In genomic region chr11:72393669-72394068, GRCm38 (mm10) we compare ENCODE assay signal across 12 mouse cellular contexts. TPM values are rescaled to one million over a fixed set of nuclear protein-coding genes. Genes with fewer than 3 reads are reported as not detected.
DNase-seq lines count a peak whose midpoint lies in the region; ATAC-seq lines count a peak whose summit lies in the region.
"Had no signal": no experiment of that assay in that cellular context is flagged by ENCODE, and none has a peak within 500 bp of the region (broad histone marks: within the 10 kb centered on the region; RNA-seq: fewer than 3 reads in every experiment).

No protein-coding gene starts in this region.

- H3K9ac ChIP-seq in forebrain, embryonic 16.5 days (replicated peaks; ENCODE audit: low read depth, low read length) = no peak overlapping the region
- no peak overlapping the region for H3K9ac ChIP-seq in forebrain, embryonic 12.5 days
- no peak overlapping the region for H3K9ac ChIP-seq in embryonic facial prominence, embryonic 15.5 days
- no peak overlapping the region for H3K9ac ChIP-seq in lung, embryonic 15.5 days
- H3K9ac ChIP-seq: embryonic facial prominence, embryonic 12.5 days; hindbrain, embryonic 13.5 days had no signal

- intact Hi-C loops in left cerebral cortex, postnatal 4 days (cut with DNase I) = no loop called here

- no peaks in the 10 kb centered on the region for H3K9me3 ChIP-seq in forebrain, embryonic 16.5 days (ENCODE audit: control insufficient read depth, low read length)
- H3K9me3 ChIP-seq in forebrain, embryonic 12.5 days = no peaks in the 10 kb centered on the region
- H3K9me3 ChIP-seq in embryonic facial prominence, embryonic 15.5 days (replicated peaks) = no peaks in the 10 kb centered on the region
- no peaks in the 10 kb centered on the region for H3K9me3 ChIP-seq in lung, embryonic 15.5 days
- H3K9me3 ChIP-seq: embryonic facial prominence, embryonic 12.5 days; hindbrain, embryonic 13.5 days had no signal

- no peak overlapping the region for H3K4me3 ChIP-seq in forebrain, embryonic 16.5 days (replicated peaks; ENCODE audit: low read length)
- no peak overlapping the region for H3K4me3 ChIP-seq in forebrain, embryonic 12.5 days (replicated peaks)
- H3K4me3 ChIP-seq in embryonic facial prominence, embryonic 15.5 days (replicated peaks) = no peak overlapping the region
- H3K4me3 ChIP-seq in lung, embryonic 15.5 days = no peak overlapping the region
- H3K4me3 ChIP-seq: embryonic facial prominence, embryonic 12.5 days; hindbrain, embryonic 13.5 days; left cerebral cortex, adult 2 months had no signal

- no peak overlapping the region for H3K4me2 ChIP-seq in forebrain, embryonic 16.5 days (ENCODE audit: low read length)
- no peak overlapping the region for H3K4me2 ChIP-seq in forebrain, embryonic 12.5 days
- H3K4me2 ChIP-seq in embryonic facial prominence, embryonic 15.5 days (replicated peaks) = 0 out of 2 replicates have a peak overlapping the region, but pooled peaks have one; percentile 5
- no peak overlapping the region for H3K4me2 ChIP-seq in lung, embryonic 15.5 days
- H3K4me2 ChIP-seq: embryonic facial prominence, embryonic 12.5 days; hindbrain, embryonic 13.5 days had no signal

- no peak overlapping the region for H3K27ac ChIP-seq in forebrain, embryonic 16.5 days (ENCODE audit: low read length)
- H3K27ac ChIP-seq in forebrain, embryonic 12.5 days = no peak overlapping the region
- 0 out of 2 replicates have a peak overlapping the region, but pooled peaks have one; percentile 24 for H3K27ac ChIP-seq in embryonic facial prominence, embryonic 15.5 days (replicated peaks)
- H3K27ac ChIP-seq in lung, embryonic 15.5 days = peak overlapping the region; percentile 89
- H3K27ac ChIP-seq: embryonic facial prominence, embryonic 12.5 days; hindbrain, embryonic 13.5 days; left cerebral cortex, adult 2 months had no signal

- H3K4me1 ChIP-seq in forebrain, embryonic 16.5 days (replicated peaks; ENCODE audit: control insufficient read depth, insufficient read depth, low read length) = peaks cover 5% of the 10 kb centered on the region; the same call in 1 of the 2 replicates
- no peaks in the 10 kb centered on the region; the same call in 1 of the 2 replicates for H3K4me1 ChIP-seq in forebrain, embryonic 12.5 days
- H3K4me1 ChIP-seq in embryonic facial prominence, embryonic 15.5 days = peaks cover 59% of the 10 kb centered on the region
- peaks cover 76% of the 10 kb centered on the region for H3K4me1 ChIP-seq in lung, embryonic 15.5 days

- peak; percentile 45; the same call in 1 of the 2 replicates for ATAC-seq in forebrain, embryonic 16.5 days
- no peak for ATAC-seq in forebrain, embryonic 12.5 days (ENCODE audit: low FRiP score)
- ATAC-seq in embryonic facial prominence, embryonic 15.5 days (ENCODE audit: insufficient number of reproducible peaks, low FRiP score, low TSS enrichment, low read depth) = peak; percentile 37; the same call in 1 of the 2 replicates
- ATAC-seq in lung, embryonic 15.5 days (ENCODE audit: borderline replicate concordance, extremely low read depth, low FRiP score, low TSS enrichment) = peak; percentile 5; the same call in 1 of the 2 replicates
- no peak for ATAC-seq in megakaryocyte progenitor cell, adult 5-6 weeks (replicated peaks; ENCODE audit: poor library complexity)

- H3K36me3 ChIP-seq in forebrain, embryonic 16.5 days (ENCODE audit: control insufficient read depth, insufficient read depth) = no peaks in the 10 kb centered on the region
- no peaks in the 10 kb centered on the region for H3K36me3 ChIP-seq in forebrain, embryonic 12.5 days (replicated peaks)
- no peaks in the 10 kb centered on the region for H3K36me3 ChIP-seq in embryonic facial prominence, embryonic 15.5 days
- H3K36me3 ChIP-seq in lung, embryonic 15.5 days = peaks cover 28% of the 10 kb centered on the region
- H3K36me3 ChIP-seq: embryonic facial prominence, embryonic 12.5 days; hindbrain, embryonic 13.5 days had no signal

- no peaks in the 10 kb centered on the region for H3K27me3 ChIP-seq in forebrain, embryonic 16.5 days (replicated peaks; ENCODE audit: control insufficient read depth, insufficient read depth, low read length)
- no peaks in the 10 kb centered on the region for H3K27me3 ChIP-seq in forebrain, embryonic 12.5 days
- no peaks in the 10 kb centered on the region for H3K27me3 ChIP-seq in embryonic facial prominence, embryonic 15.5 days
- no peaks in the 10 kb centered on the region for H3K27me3 ChIP-seq in lung, embryonic 15.5 days
- H3K27me3 ChIP-seq: embryonic facial prominence, embryonic 12.5 days; hindbrain, embryonic 13.5 days had no signal

- WGBS in forebrain, embryonic 16.5 days = 21% methylated on average over 5 of the region's 5 CpGs
- WGBS in forebrain, embryonic 12.5 days = 60% methylated on average over 5 of the region's 5 CpGs
- WGBS in embryonic facial prominence, embryonic 15.5 days = 16% methylated on average over 5 of the region's 5 CpGs
- 30% methylated on average over 5 of the region's 5 CpGs for WGBS in lung, embryonic 15.5 days

- DNase-seq in left cerebral cortex, postnatal 4 days = peak; percentile 43
- no peak for DNase-seq in left cerebral cortex, adult 18-20 months (ENCODE audit: low spot score in 2 of 2)
- DNase-seq in retina, postnatal 1 day = no peak

RNA-seq across cellular contexts. Expression of gene Smtnl2, which starts 17.8 kb away (rescaled TPM):
- 4.5 and 8.0 TPM in 2 replicates for polyA plus RNA-seq in forebrain, embryonic 16.5 days (2015; fragmentation: Nextera tagmentation; extraction: Ambion mirVana)
- 5.2 and 5.5 TPM in 2 replicates for polyA plus RNA-seq in forebrain, embryonic 12.5 days (2016; fragmentation: Nextera tagmentation; extraction: Ambion mirVana)
- 1 to 10 TPM; 9.6 to 9.9 TPM for total RNA-seq in left cerebral cortex, postnatal 4 days (2021)
- 1 to 10 TPM in 1 of 2 experiments, under 1 TPM in 1; 0.61 to 1.3 TPM for total RNA-seq in left cerebral cortex, adult 18-20 months (2021)
- polyA plus RNA-seq in embryonic facial prominence, embryonic 15.5 days (2015; fragmentation: Nextera tagmentation; extraction: Ambion mirVana) = 58.8 and 64.3 TPM in 2 replicates
- 156 and 158 TPM in 2 replicates for polyA plus RNA-seq in lung, embryonic 15.5 days (2015; fragmentation: Nextera tagmentation; extraction: Ambion mirVana)
- not detected in 2 replicates for total RNA-seq in megakaryocyte progenitor cell, adult 5-6 weeks (2015)
- total RNA-seq in megakaryocyte progenitor cell, adult 5-6 weeks (2017) = 0.14 TPM in 1 of 2 replicates, not detected in the other
- total RNA-seq: megakaryocyte, adult 5-6 weeks had no signal

RNA-seq across cellular contexts. Expression of gene Tekt1, which starts 31.4 kb away (rescaled TPM):
- 8.0 and 9.1 TPM in 2 replicates for polyA plus RNA-seq in forebrain, embryonic 16.5 days (2015; fragmentation: Nextera tagmentation; extraction: Ambion mirVana)
- polyA plus RNA-seq in forebrain, embryonic 12.5 days (2016; fragmentation: Nextera tagmentation; extraction: Ambion mirVana) = 6.3 and 6.7 TPM in 2 replicates
- 1 to 10 TPM; 1.6 to 2.1 TPM for total RNA-seq in left cerebral cortex, postnatal 4 days (2021)
- total RNA-seq in left cerebral cortex, adult 18-20 months (2021) = 1 to 10 TPM; 2.4 to 3.1 TPM
- 20.6 and 40.5 TPM in 2 replicates for polyA plus RNA-seq in embryonic facial prominence, embryonic 15.5 days (2015; fragmentation: Nextera tagmentation; extraction: Ambion mirVana)
- 11.4 and 11.8 TPM in 2 replicates for polyA plus RNA-seq in lung, embryonic 15.5 days (2015; fragmentation: Nextera tagmentation; extraction: Ambion mirVana)
- not detected in 2 replicates for total RNA-seq in megakaryocyte progenitor cell, adult 5-6 weeks (2015)
- total RNA-seq in megakaryocyte progenitor cell, adult 5-6 weeks (2017) = not detected in 2 replicates
- total RNA-seq: megakaryocyte, adult 5-6 weeks had no signal

RNA-seq across cellular contexts. Expression of gene Ggt6, which starts 41.7 kb away (rescaled TPM):
- not detected in 2 replicates for polyA plus RNA-seq in forebrain, embryonic 16.5 days (2015; fragmentation: Nextera tagmentation; extraction: Ambion mirVana)
- polyA plus RNA-seq in forebrain, embryonic 12.5 days (2016; fragmentation: Nextera tagmentation; extraction: Ambion mirVana) = not detected in 2 replicates
- not detected for total RNA-seq in left cerebral cortex, postnatal 4 days (2021)
- under 1 TPM in 1 of 2 experiments, not detected in 1; 0.23 TPM for total RNA-seq in left cerebral cortex, adult 18-20 months (2021)
- 6.3 and 7.0 TPM in 2 replicates for polyA plus RNA-seq in embryonic facial prominence, embryonic 15.5 days (2015; fragmentation: Nextera tagmentation; extraction: Ambion mirVana)
- 0.14 and 0.26 TPM in 2 replicates for polyA plus RNA-seq in lung, embryonic 15.5 days (2015; fragmentation: Nextera tagmentation; extraction: Ambion mirVana)
- total RNA-seq in megakaryocyte progenitor cell, adult 5-6 weeks (2015) = not detected in 2 replicates
- not detected in 2 replicates for total RNA-seq in megakaryocyte progenitor cell, adult 5-6 weeks (2017)
- total RNA-seq: megakaryocyte, adult 5-6 weeks had no signal
- polyA plus RNA-seq: hindbrain, embryonic 13.5 days had no signal

RNA-seq across cellular contexts. Expression of gene Mybbp1a, which starts 47.5 kb away (rescaled TPM):
- polyA plus RNA-seq in forebrain, embryonic 16.5 days (2015; fragmentation: Nextera tagmentation; extraction: Ambion mirVana) = 94.8 and 98.2 TPM in 2 replicates
- polyA plus RNA-seq in forebrain, embryonic 12.5 days (2016; fragmentation: Nextera tagmentation; extraction: Ambion mirVana) = 158 and 160 TPM in 2 replicates
- 10 to 100 TPM; 68.3 to 77.3 TPM for total RNA-seq in left cerebral cortex, postnatal 4 days (2021)
- total RNA-seq in left cerebral cortex, adult 18-20 months (2021) = 10 to 100 TPM; 53.3 to 53.6 TPM
- polyA plus RNA-seq in embryonic facial prominence, embryonic 15.5 days (2015; fragmentation: Nextera tagmentation; extraction: Ambion mirVana) = 123 and 138 TPM in 2 replicates
- 137 and 140 TPM in 2 replicates for polyA plus RNA-seq in lung, embryonic 15.5 days (2015; fragmentation: Nextera tagmentation; extraction: Ambion mirVana)
- total RNA-seq in megakaryocyte progenitor cell, adult 5-6 weeks (2015) = 255 and 264 TPM in 2 replicates
- 148 and 164 TPM in 2 replicates for total RNA-seq in megakaryocyte progenitor cell, adult 5-6 weeks (2017)

Comparison
In these comparisons a context has a peak if more than half of its experiments do, and no peak if none do; other contexts are left out.
1. ATAC-seq: peak in forebrain, embryonic 16.5 days (single experiment), embryonic facial prominence, embryonic 15.5 days (single experiment) and lung, embryonic 15.5 days (single experiment); none in forebrain, embryonic 12.5 days (single experiment) and megakaryocyte progenitor cell, adult 5-6 weeks (single experiment).
2. H3K27ac ChIP-seq: peak in embryonic facial prominence, embryonic 15.5 days (single experiment) and lung, embryonic 15.5 days (single experiment); none in forebrain, embryonic 16.5 days (single experiment) and forebrain, embryonic 12.5 days (single experiment).